ENCODE assay signal across 8 mouse cellular contexts in the genomic region with DNA sequence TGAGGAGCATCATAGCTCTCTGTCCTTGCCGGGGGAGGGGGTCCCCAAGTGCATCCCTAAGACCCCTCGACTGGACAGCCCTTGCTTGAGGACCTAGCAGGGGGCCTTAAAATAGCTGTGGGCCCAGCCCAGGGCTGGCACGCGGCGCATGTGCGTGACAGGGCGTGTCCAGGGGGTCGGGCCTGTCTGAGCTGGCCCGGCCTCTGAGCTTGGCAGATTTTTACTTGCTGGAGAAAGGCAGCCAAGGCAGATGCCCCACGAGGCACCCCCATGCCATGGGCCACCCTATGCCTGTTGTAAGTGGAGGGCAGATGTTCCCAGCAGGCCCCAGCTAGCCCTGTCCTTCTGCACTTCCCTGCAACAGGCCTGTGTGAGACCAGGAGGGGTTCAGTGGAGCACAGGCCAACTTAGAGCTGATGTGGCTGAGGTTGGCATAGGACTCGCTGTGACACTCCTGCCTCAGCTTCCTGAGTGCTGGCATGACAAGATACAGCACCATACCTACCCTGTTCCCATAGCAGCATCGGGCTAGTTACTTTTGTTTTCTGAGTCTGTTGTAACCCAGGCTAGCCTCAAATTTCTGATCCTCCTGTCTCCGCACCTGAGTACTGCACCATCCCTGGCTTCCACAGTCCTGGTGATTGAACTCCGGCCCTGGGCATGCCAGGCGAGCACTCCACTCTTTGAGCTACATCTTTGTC. TPM values are rescaled to one million over a fixed set of nuclear protein-coding genes. Genes with fewer than 3 reads are reported as not detected.
DNase-seq lines count a peak whose midpoint lies in the region; ATAC-seq and TF ChIP-seq lines count a peak whose summit lies in the region.

No protein-coding gene starts in this region.

- ATAC-seq in embryonic facial prominence, embryonic 14.5 days (ENCODE audit: low read depth), result no peak; the same call in 1 of the 2 replicates
- peak; percentile 16; the same call in 1 of the 2 replicates for ATAC-seq in heart, embryonic 15.5 days (replicated peaks; ENCODE audit: insufficient number of reproducible peaks, insufficient read depth, low FRiP score, low read depth)
- ATAC-seq in kidney, postnatal 0 days (replicated peaks; ENCODE audit: low FRiP score, low read depth), result no peak
- ATAC-seq in stomach, postnatal 0 days (ENCODE audit: low FRiP score, low TSS enrichment), result peak; percentile 22

- peak overlapping the region; percentile 76 for H3K4me3 ChIP-seq in embryonic facial prominence, embryonic 14.5 days (ENCODE audit: low read depth, low read length)
- H3K4me3 ChIP-seq in heart, embryonic 15.5 days, result peak overlapping the region; percentile 76
- H3K4me3 ChIP-seq in kidney, postnatal 0 days (replicated peaks; ENCODE audit: low read depth, low read length), result peak overlapping the region; percentile 66
- peak overlapping the region; percentile 72 for H3K4me3 ChIP-seq in stomach, postnatal 0 days (ENCODE audit: low read depth, low read length)

- peak overlapping the region; percentile 94 for H3K9ac ChIP-seq in embryonic facial prominence, embryonic 14.5 days (ENCODE audit: low read depth, low read length)
- H3K9ac ChIP-seq in heart, embryonic 15.5 days, result peak overlapping the region; percentile 92
- peak overlapping the region; percentile 80 for H3K9ac ChIP-seq in kidney, postnatal 0 days (ENCODE audit: low read depth, low read length)
- H3K9ac ChIP-seq in stomach, postnatal 0 days (ENCODE audit: low read length), result peak overlapping the region; percentile 93

- no peaks in the 10 kb centered on the region for H3K27me3 ChIP-seq in embryonic facial prominence, embryonic 14.5 days (replicated peaks; ENCODE audit: control insufficient read depth, insufficient read depth, low read length)
- no peaks in the 10 kb centered on the region for H3K27me3 ChIP-seq in heart, embryonic 15.5 days
- no peaks in the 10 kb centered on the region for H3K27me3 ChIP-seq in kidney, postnatal 0 days (ENCODE audit: insufficient read depth, low read length)
- H3K27me3 ChIP-seq in stomach, postnatal 0 days (ENCODE audit: control insufficient read depth, insufficient read depth, low read length), result no peaks in the 10 kb centered on the region

- H3K36me3 ChIP-seq in embryonic facial prominence, embryonic 14.5 days (ENCODE audit: control insufficient read depth, insufficient read depth, low read length), result peaks cover 18% of the 10 kb centered on the region
- H3K36me3 ChIP-seq in heart, embryonic 15.5 days, result peaks cover 15% of the 10 kb centered on the region; the same call in 1 of the 2 replicates
- 0 out of 2 replicates have a peak, but pooled peaks cover 8% of the 10 kb centered on the region for H3K36me3 ChIP-seq in kidney, postnatal 0 days (ENCODE audit: insufficient read depth, low read length)
- peaks cover 8% of the 10 kb centered on the region; the same call in 1 of the 2 replicates for H3K36me3 ChIP-seq in stomach, postnatal 0 days (ENCODE audit: control insufficient read depth, insufficient read depth, low read length)

- H3K9me3 ChIP-seq in embryonic facial prominence, embryonic 14.5 days (ENCODE audit: control insufficient read depth, low read length), result no peaks in the 10 kb centered on the region
- H3K9me3 ChIP-seq in heart, embryonic 15.5 days (replicated peaks), result no peaks in the 10 kb centered on the region
- no peaks in the 10 kb centered on the region for H3K9me3 ChIP-seq in kidney, postnatal 0 days (replicated peaks; ENCODE audit: low read length)
- no peaks in the 10 kb centered on the region for H3K9me3 ChIP-seq in stomach, postnatal 0 days (ENCODE audit: control insufficient read depth, low read length)

- peaks cover 53% of the 10 kb centered on the region for H3K4me1 ChIP-seq in embryonic facial prominence, embryonic 14.5 days (ENCODE audit: control insufficient read depth, insufficient read depth, low read length)
- H3K4me1 ChIP-seq in heart, embryonic 15.5 days (replicated peaks), result peaks cover 68% of the 10 kb centered on the region
- peaks cover 46% of the 10 kb centered on the region for H3K4me1 ChIP-seq in kidney, postnatal 0 days (replicated peaks; ENCODE audit: insufficient read depth, low read length)
- peaks cover 22% of the 10 kb centered on the region for H3K4me1 ChIP-seq in stomach, postnatal 0 days (replicated peaks; ENCODE audit: control insufficient read depth, insufficient read depth)

- no peak for TF ChIP-seq CTCF in kidney, postnatal 0 days (IDR thresholded peaks at IDR 0.05; ENCODE audit: low read depth)
- no peak for TF ChIP-seq CTCF in stomach, postnatal 0 days (IDR thresholded peaks at IDR 0.05; ENCODE audit: low read depth)

- peak overlapping the region; percentile 99 for H3K27ac ChIP-seq in embryonic facial prominence, embryonic 14.5 days (replicated peaks; ENCODE audit: low read depth, low read length)
- H3K27ac ChIP-seq in heart, embryonic 15.5 days, result peak overlapping the region; percentile 97
- H3K27ac ChIP-seq in kidney, postnatal 0 days, result peak overlapping the region; percentile 96
- H3K27ac ChIP-seq in stomach, postnatal 0 days (replicated peaks), result peak overlapping the region; percentile 99

- TF ChIP-seq EP300 in stomach, postnatal 0 days (optimal IDR thresholded peaks at IDR 0.05), result no peak

- peak overlapping the region; percentile 89 for H3K4me2 ChIP-seq in embryonic facial prominence, embryonic 14.5 days (ENCODE audit: low read depth, low read length)
- peak overlapping the region; percentile 88 for H3K4me2 ChIP-seq in heart, embryonic 15.5 days
- peak overlapping the region; percentile 87 for H3K4me2 ChIP-seq in kidney, postnatal 0 days (ENCODE audit: low read length)
- peak overlapping the region; percentile 92 for H3K4me2 ChIP-seq in stomach, postnatal 0 days (replicated peaks; ENCODE audit: low read depth)

- WGBS in embryonic facial prominence, embryonic 14.5 days, result 47% methylated on average over 14 of the region's 15 CpGs
- 32% methylated on average over 15 of the region's 15 CpGs for WGBS in heart, embryonic 15.5 days
- WGBS in kidney, postnatal 0 days, result 40% methylated on average over 15 of the region's 15 CpGs
- 25% methylated on average over 15 of the region's 15 CpGs for WGBS in stomach, postnatal 0 days

- peak; percentile 32 to 46 for DNase-seq in thymus, postnatal 36 days
- no peak for DNase-seq in thymus, postnatal 14 days
- DNase-seq in embryonic facial prominence, embryonic 14.5 days (ENCODE audit: low spot score), result peak; percentile 78
- DNase-seq in kidney, postnatal 0 days (ENCODE audit: low spot score), result peak; percentile 58
- peak; percentile 90 for DNase-seq in lung, postnatal 25 days (ENCODE audit: low spot score)
- peak; percentile 85 for DNase-seq in stomach, postnatal 0 days (ENCODE audit: low spot score)
- DNase-seq in yolk sac, embryonic 10.5 days (ENCODE audit: low spot score), result no peak

RNA-seq across cellular contexts. Expression of gene Nanos3, which starts 16.7 kb away (rescaled TPM):
- polyA plus RNA-seq in embryonic facial prominence, embryonic 14.5 days (2014; fragmentation: Nextera tagmentation; extraction: Ambion mirVana), result 3.0 and 4.5 TPM in 2 replicates
- 1.4 and 1.6 TPM in 2 replicates for polyA plus RNA-seq in heart, embryonic 15.5 days (2015; fragmentation: Nextera tagmentation; extraction: Ambion mirVana)
- 8.6 and 9.6 TPM in 2 replicates for polyA plus RNA-seq in kidney, postnatal 0 days (2015; fragmentation: Nextera tagmentation; extraction: Ambion mirVana)
- 2.0 and 4.4 TPM in 2 replicates for polyA plus RNA-seq in stomach, postnatal 0 days (2015; fragmentation: Nextera tagmentation; extraction: Ambion mirVana)

RNA-seq across cellular contexts. Expression of gene Zswim4, which starts 35.2 kb away (rescaled TPM):
- 11.0 and 12.4 TPM in 2 replicates for polyA plus RNA-seq in embryonic facial prominence, embryonic 14.5 days (2014; fragmentation: Nextera tagmentation; extraction: Ambion mirVana)
- 7.6 and 9.7 TPM in 2 replicates for polyA plus RNA-seq in heart, embryonic 15.5 days (2015; fragmentation: Nextera tagmentation; extraction: Ambion mirVana)
- polyA plus RNA-seq in kidney, postnatal 0 days (2015; fragmentation: Nextera tagmentation; extraction: Ambion mirVana), result 10.5 and 11.0 TPM in 2 replicates
- 8.0 and 9.7 TPM in 2 replicates for polyA plus RNA-seq in stomach, postnatal 0 days (2015; fragmentation: Nextera tagmentation; extraction: Ambion mirVana)

RNA-seq across cellular contexts. Expression of gene D8Ertd738e, which starts 47.8 kb away (rescaled TPM):
- polyA plus RNA-seq in embryonic facial prominence, embryonic 14.5 days (2014; fragmentation: Nextera tagmentation; extraction: Ambion mirVana), result 371 and 387 TPM in 2 replicates
- polyA plus RNA-seq in heart, embryonic 15.5 days (2015; fragmentation: Nextera tagmentation; extraction: Ambion mirVana), result 290 and 291 TPM in 2 replicates
- polyA plus RNA-seq in kidney, postnatal 0 days (2015; fragmentation: Nextera tagmentation; extraction: Ambion mirVana), result 373 and 388 TPM in 2 replicates
- polyA plus RNA-seq in stomach, postnatal 0 days (2015; fragmentation: Nextera tagmentation; extraction: Ambion mirVana), result 299 and 309 TPM in 2 replicates

RNA-seq across cellular contexts. Expression of gene 4930432K21Rik, which starts 53.9 kb away (rescaled TPM):
- polyA plus RNA-seq in embryonic facial prominence, embryonic 14.5 days (2014; fragmentation: Nextera tagmentation; extraction: Ambion mirVana), result 0.77 and 1.0 TPM in 2 replicates
- 0.60 and 0.77 TPM in 2 replicates for polyA plus RNA-seq in heart, embryonic 15.5 days (2015; fragmentation: Nextera tagmentation; extraction: Ambion mirVana)
- polyA plus RNA-seq in kidney, postnatal 0 days (2015; fragmentation: Nextera tagmentation; extraction: Ambion mirVana), result 1.3 and 1.6 TPM in 2 replicates
- polyA plus RNA-seq in stomach, postnatal 0 days (2015; fragmentation: Nextera tagmentation; extraction: Ambion mirVana), result 0.28 and 0.40 TPM in 2 replicates

RNA-seq across cellular contexts. Expression of gene Cc2d1a, which starts 54.0 kb away (rescaled TPM):
- polyA plus RNA-seq in embryonic facial prominence, embryonic 14.5 days (2014; fragmentation: Nextera tagmentation; extraction: Ambion mirVana), result 20.2 and 21.3 TPM in 2 replicates
- 11.9 and 18.7 TPM in 2 replicates for polyA plus RNA-seq in heart, embryonic 15.5 days (2015; fragmentation: Nextera tagmentation; extraction: Ambion mirVana)
- 17.2 and 19.1 TPM in 2 replicates for polyA plus RNA-seq in kidney, postnatal 0 days (2015; fragmentation: Nextera tagmentation; extraction: Ambion mirVana)
- 15.8 and 17.5 TPM in 2 replicates for polyA plus RNA-seq in stomach, postnatal 0 days (2015; fragmentation: Nextera tagmentation; extraction: Ambion mirVana)

Comparison
In these comparisons a context has a peak if more than half of its experiments do, and no peak if none do; other contexts are left out.
1. DNase-seq: peak in thymus, postnatal 36 days (2 of 2), embryonic facial prominence, embryonic 14.5 days (single experiment), kidney, postnatal 0 days (single experiment), lung, postnatal 25 days (single experiment) and stomach, postnatal 0 days (single experiment); none in thymus, postnatal 14 days (single experiment) and yolk sac, embryonic 10.5 days (single experiment).
2. ATAC-seq: peak in heart, embryonic 15.5 days (single experiment) and stomach, postnatal 0 days (single experiment); none in embryonic facial prominence, embryonic 14.5 days (single experiment) and kidney, postnatal 0 days (single experiment).
3. Peak in every context shown above with its lines, with median percentiles within 50 percentile points of each other: H3K27ac ChIP-seq, H3K4me2 ChIP-seq, H3K4me3 ChIP-seq and H3K9ac ChIP-seq.